Mouse (Mus musculus) intestine, embryonic 15.5 days (tissue): Measurements from ENCODE around the gene Ankrd60. TPM values are rescaled to one million over a fixed set of nuclear protein-coding genes. Genes with fewer than 3 reads are reported as not detected.

Experiments
- ATAC-seq: fragments of 200-750 bp; cut with Nextera tagmentation; 2 replicates; pipeline ENCODE4 v1.8.0; 2017; ENCODE audit warnings: moderate TSS enrichment, moderate library complexity
- H3K27ac ChIP-seq: fragments of 300-500 bp; sonication (generic); 2 replicates; pipeline ENCODE4 v1.5.1; 2015; ENCODE audit warnings: mild to moderate bottlenecking, inconsistent platforms
- H3K27me3 ChIP-seq: fragments of 300-500 bp; sonication (generic); replicated peaks from 2 replicates; pipeline ENCODE4 v1.6.1; 2015; ENCODE audit warnings: inconsistent platforms
- H3K36me3 ChIP-seq: fragments of 300-500 bp; sonication (generic); 2 replicates; pipeline ENCODE4 v1.6.1; 2015; ENCODE audit warnings: inconsistent platforms
- H3K4me1 ChIP-seq: fragments of 300-500 bp; sonication (generic); replicated peaks from 2 replicates; pipeline ENCODE4 v1.6.1; 2015; ENCODE audit warnings: inconsistent platforms
- H3K4me2 ChIP-seq: fragments of 300-500 bp; sonication (generic); replicated peaks from 2 replicates; pipeline ENCODE4 v1.6.1; 2015; ENCODE audit warnings: mild to moderate bottlenecking, inconsistent platforms
- H3K4me3 ChIP-seq: fragments of 300-500 bp; sonication (generic); replicated peaks from 2 replicates; pipeline ENCODE4 v1.5.1; 2015; ENCODE audit warnings: inconsistent platforms
- H3K9ac ChIP-seq: fragments of 300-500 bp; sonication (generic); 2 replicates; pipeline ENCODE4 v1.6.1; 2015; ENCODE audit warnings: inconsistent platforms
- H3K9me3 ChIP-seq: fragments of 300-500 bp; sonication (generic); 2 replicates; pipeline ENCODE4 v1.6.1; 2016; ENCODE audit warnings: inconsistent platforms
- whole genome bisulfite sequencing: fragments of 180-500 bp; shearing (Covaris S2); methylation state at CpG from one replicate; pipeline ENCODE4 v1.1.7; 2015; 5-methylcytosine and 5-hydroxymethylcytosine counted together
- polyA plus RNA-seq: library from polyadenylated mRNA; unstranded; fragments of >200 nt; fragmentation: Nextera tagmentation; extraction: Ambion mirVana; gene quantifications from 2 replicates; pipeline ENCODE4 v1.2.1, GENCODE M21; 2015

Ankrd60 gene
- polyA plus RNA-seq, 1 experiment from 2014 or later = not detected

GRCm38 (mm10) chr2:173582903-173583302, 4.7 kb upstream of the Ankrd60 start:
- Histone ChIP-seq H3K27me3 (peaks cover 16% of the 10 kb centered on the region), H3K4me3 (no peak overlapping the region), H3K4me2 (no peak overlapping the region), H3K9ac (no peak overlapping the region), H3K4me1 (peaks cover 15% of the 10 kb centered on the region), H3K27ac (no peak overlapping the region), H3K36me3 (no peaks in the 10 kb centered on the region), H3K9me3 (no peaks in the 10 kb centered on the region)
- ATAC-seq = no peak
- 93% methylated on average over 3 of the region's 3 CpGs for WGBS

GRCm38 (mm10) chr2:173581096-173581495, 2.9 kb upstream of the Ankrd60 start:
- Histone ChIP-seq H3K9me3 (no peaks in the 10 kb centered on the region), H3K27ac (no peak overlapping the region), H3K27me3 (peaks cover 16% of the 10 kb centered on the region), H3K9ac (no peak overlapping the region), H3K4me2 (no peak overlapping the region), H3K4me3 (no peak overlapping the region), H3K4me1 (peaks cover 8% of the 10 kb centered on the region; the same call in 1 of the 2 replicates), H3K36me3 (no peaks in the 10 kb centered on the region)
- no peak for ATAC-seq

- ATAC-seq = peak; percentile 34
- H3K9ac ChIP-seq = peak overlapping the region; percentile 46; the same call in 1 of the 2 replicates
- H3K4me2 ChIP-seq = peak overlapping the region; percentile 89
Observed at GRCm38 (mm10) chr2:173578595-173578994, 430 bp upstream of the Ankrd60 start.

GRCm38 (mm10) chr2:173564179-173564578, 14.0 kb downstream of the Ankrd60 start:
- ATAC-seq = peak; percentile 42; the same call in 1 of the 2 replicates
- H3K27ac ChIP-seq = peak overlapping the region; percentile 54
- no peaks in the 10 kb centered on the region for H3K9me3 ChIP-seq
- no peak overlapping the region for H3K4me2 ChIP-seq
- H3K4me3 ChIP-seq = no peak overlapping the region
- H3K4me1 ChIP-seq = peaks cover 7% of the 10 kb centered on the region
- H3K9ac ChIP-seq = no peak overlapping the region
- 24% methylated on average over 9 of the region's 9 CpGs for WGBS
- no peaks in the 10 kb centered on the region for H3K27me3 ChIP-seq
- no peaks in the 10 kb centered on the region for H3K36me3 ChIP-seq

More at GRCm38 (mm10) chr2:173578595-173578994, 430 bp upstream of the Ankrd60 start:
- H3K4me3 ChIP-seq = peak overlapping the region; percentile 43
- no peak overlapping the region for H3K27ac ChIP-seq
- H3K27me3 ChIP-seq = peaks cover 3% of the 10 kb centered on the region; the same call in 1 of the 2 replicates
- H3K9me3 ChIP-seq = no peaks in the 10 kb centered on the region
- H3K4me1 ChIP-seq = 0 out of 2 replicates have a peak, but pooled peaks cover 3% of the 10 kb centered on the region
- 25% methylated on average over 8 of the region's 8 CpGs for WGBS
- no peaks in the 10 kb centered on the region for H3K36me3 ChIP-seq

GRCm38 (mm10) chr2:173563336-173563735, 14.8 kb downstream of the Ankrd60 start:
- WGBS = 60% methylated on average over 7 of the region's 7 CpGs
- no peak overlapping the region for H3K9ac ChIP-seq
- H3K4me1 ChIP-seq = peaks cover 7% of the 10 kb centered on the region
- H3K27me3 ChIP-seq = no peaks in the 10 kb centered on the region
- H3K36me3 ChIP-seq = no peaks in the 10 kb centered on the region
- H3K4me3 ChIP-seq = no peak overlapping the region
- no peak overlapping the region for H3K4me2 ChIP-seq
- no peak; the same call in 1 of the 2 replicates for ATAC-seq
- no peaks in the 10 kb centered on the region for H3K9me3 ChIP-seq
- 0 out of 2 replicates have a peak overlapping the region, but pooled peaks have one; percentile 6 for H3K27ac ChIP-seq

GRCm38 (mm10) chr2:173561851-173562442, 16.2 kb downstream of the Ankrd60 start:
- peaks cover 7% of the 10 kb centered on the region for H3K4me1 ChIP-seq
- no peak for ATAC-seq
- 40% methylated on average over 5 of the region's 5 CpGs for WGBS

GRCm38 (mm10) chr2:173558754-173559396, 19.3 kb downstream of the Ankrd60 start:
- no peaks in the 10 kb centered on the region for H3K27me3 ChIP-seq
- H3K4me3 ChIP-seq = no peak overlapping the region
- no peak overlapping the region for H3K4me2 ChIP-seq
- H3K4me1 ChIP-seq = no peaks in the 10 kb centered on the region; the same call in 1 of the 2 replicates
- no peaks in the 10 kb centered on the region for H3K9me3 ChIP-seq
- H3K9ac ChIP-seq = no peak overlapping the region
- peak; percentile 67 for ATAC-seq
- H3K27ac ChIP-seq = peak overlapping the region; percentile 69
- no peaks in the 10 kb centered on the region for H3K36me3 ChIP-seq
- WGBS = 39% methylated on average over 12 of the region's 12 CpGs

More at GRCm38 (mm10) chr2:173561851-173562442, 16.2 kb downstream of the Ankrd60 start:
- Histone ChIP-seq H3K4me2 (no peak overlapping the region), H3K27ac (no peak overlapping the region), H3K36me3 (no peaks in the 10 kb centered on the region), H3K9me3 (no peaks in the 10 kb centered on the region), H3K9ac (no peak overlapping the region), H3K27me3 (no peaks in the 10 kb centered on the region), H3K4me3 (no peak overlapping the region)

- Histone ChIP-seq H3K9me3 (no peaks in the 10 kb centered on the region), H3K27me3 (no peaks in the 10 kb centered on the region), H3K9ac (no peak overlapping the region), H3K36me3 (no peaks in the 10 kb centered on the region), H3K4me1 (no peaks in the 10 kb centered on the region; the same call in 1 of the 2 replicates), H3K4me2 (no peak overlapping the region), H3K4me3 (no peak overlapping the region), H3K27ac (no peak overlapping the region)
- peak; percentile 52; the same call in 1 of the 2 replicates for ATAC-seq
- 42% methylated on average over 9 of the region's 9 CpGs for WGBS
Observed at GRCm38 (mm10) chr2:173553863-173554262, 24.3 kb downstream of the Ankrd60 start.

GRCm38 (mm10) chr2:173550681-173551080, 27.5 kb downstream of the Ankrd60 start:
- no peaks in the 10 kb centered on the region for H3K4me1 ChIP-seq
- no peak for ATAC-seq
- H3K9me3 ChIP-seq = no peaks in the 10 kb centered on the region
- H3K27me3 ChIP-seq = no peaks in the 10 kb centered on the region
- WGBS = 64% methylated on average over 6 of the region's 6 CpGs
- no peak overlapping the region for H3K27ac ChIP-seq
- H3K4me3 ChIP-seq = no peak overlapping the region
- no peaks in the 10 kb centered on the region for H3K36me3 ChIP-seq
- no peak overlapping the region for H3K4me2 ChIP-seq
- H3K9ac ChIP-seq = no peak overlapping the region

GRCm38 (mm10) chr2:173549236-173549635, 28.9 kb downstream of the Ankrd60 start:
- H3K4me2 ChIP-seq = no peak overlapping the region
- WGBS = 84% methylated on average over 10 of the region's 10 CpGs
- H3K4me3 ChIP-seq = no peak overlapping the region
- H3K27ac ChIP-seq = no peak overlapping the region
- H3K27me3 ChIP-seq = no peaks in the 10 kb centered on the region
- no peaks in the 10 kb centered on the region for H3K9me3 ChIP-seq
- no peaks in the 10 kb centered on the region for H3K4me1 ChIP-seq
- H3K9ac ChIP-seq = no peak overlapping the region
- no peak for ATAC-seq
- no peaks in the 10 kb centered on the region for H3K36me3 ChIP-seq

GRCm38 (mm10) chr2:173545992-173546703, 32.0 kb downstream of the Ankrd60 start:
- Histone ChIP-seq H3K4me3 (no peak overlapping the region), H3K36me3 (no peaks in the 10 kb centered on the region), H3K9ac (no peak overlapping the region), H3K4me1 (no peaks in the 10 kb centered on the region), H3K27me3 (no peaks in the 10 kb centered on the region), H3K4me2 (0 out of 2 replicates have a peak overlapping the region, but pooled peaks have one; percentile 5), H3K9me3 (no peaks in the 10 kb centered on the region), H3K27ac (no peak overlapping the region)
- ATAC-seq = peak; percentile 86
- WGBS = 41% methylated on average over 15 of the region's 15 CpGs

GRCm38 (mm10) chr2:173542716-173543115, 35.4 kb downstream of the Ankrd60 start:
- H3K27me3 ChIP-seq = no peaks in the 10 kb centered on the region
- no peaks in the 10 kb centered on the region for H3K36me3 ChIP-seq
- 90% methylated on average over 4 of the region's 4 CpGs for WGBS
- H3K4me1 ChIP-seq = no peaks in the 10 kb centered on the region
- no peaks in the 10 kb centered on the region for H3K9me3 ChIP-seq
- H3K27ac ChIP-seq = no peak overlapping the region
- no peak overlapping the region for H3K9ac ChIP-seq
- no peak overlapping the region for H3K4me3 ChIP-seq
- no peak for ATAC-seq
- H3K4me2 ChIP-seq = no peak overlapping the region
